Mouse (Mus musculus): ENCODE measurements around the gene Tmem108.

Gene Tmem108

GRCm38 (mm10) chr9:103459307-103459706 is 302.3 kb downstream of the Tmem108 start:
- DNase-seq (ENCODE audit: low read depth, low spot score), result no peak

DNA sequence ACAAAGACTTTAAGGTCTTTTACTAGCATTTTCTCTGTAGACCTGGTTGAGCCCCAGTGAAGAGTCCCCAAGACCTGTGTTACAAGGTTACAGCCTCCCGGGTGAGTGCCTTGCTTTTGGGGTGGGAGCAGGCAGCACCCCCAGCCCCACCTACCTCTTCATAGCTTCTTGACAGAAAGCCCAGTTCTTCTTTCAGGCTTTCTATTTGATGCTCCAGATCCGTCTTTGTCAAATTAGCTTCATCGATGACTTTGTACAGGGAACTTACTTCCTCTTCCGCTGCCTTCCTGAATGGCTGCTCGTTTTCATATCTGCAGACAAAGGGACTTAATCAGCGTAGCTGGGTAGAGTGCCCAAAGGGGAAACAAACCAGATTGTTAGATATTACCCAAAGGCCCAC is 312.0 kb downstream of the Tmem108 start:
- no peak for DNase-seq (ENCODE audit: low read depth, low spot score)

GRCm38 (mm10) chr9:103449092-103449491 is 312.5 kb downstream of the Tmem108 start:
- no peak for DNase-seq (ENCODE audit: low read depth, low spot score)

DNA sequence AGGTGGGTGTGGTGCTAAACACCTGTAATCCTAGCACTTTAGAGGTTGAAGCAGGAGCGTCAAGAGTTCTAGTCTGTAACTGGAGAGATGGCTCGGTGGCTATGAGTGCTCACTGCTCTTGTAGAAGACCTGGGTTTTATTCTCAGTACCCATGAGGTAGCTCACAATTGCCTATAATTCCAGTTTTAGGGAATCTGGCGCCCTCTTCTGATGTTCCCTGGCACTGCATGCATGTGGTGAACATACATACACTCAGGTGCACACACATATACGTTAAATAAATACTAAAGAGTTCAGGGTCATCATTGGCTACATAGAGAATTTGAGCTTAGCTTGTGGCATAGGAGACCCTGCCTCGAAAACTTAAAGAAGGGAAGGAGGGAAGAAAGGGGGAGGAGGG is 317.0 kb downstream of the Tmem108 start:
- DNase-seq (ENCODE audit: low read depth, low spot score), result no peak

- no peak for DNase-seq (ENCODE audit: low read depth, low spot score)
These were observed 317.8 kb downstream of the Tmem108 start for GRCm38 (mm10) chr9:103443824-103444185.

GRCm38 (mm10) chr9:103443121-103443823 is 318.4 kb downstream of the Tmem108 start:
- DNase-seq (ENCODE audit: low read depth, low spot score), result no peak

DNA sequence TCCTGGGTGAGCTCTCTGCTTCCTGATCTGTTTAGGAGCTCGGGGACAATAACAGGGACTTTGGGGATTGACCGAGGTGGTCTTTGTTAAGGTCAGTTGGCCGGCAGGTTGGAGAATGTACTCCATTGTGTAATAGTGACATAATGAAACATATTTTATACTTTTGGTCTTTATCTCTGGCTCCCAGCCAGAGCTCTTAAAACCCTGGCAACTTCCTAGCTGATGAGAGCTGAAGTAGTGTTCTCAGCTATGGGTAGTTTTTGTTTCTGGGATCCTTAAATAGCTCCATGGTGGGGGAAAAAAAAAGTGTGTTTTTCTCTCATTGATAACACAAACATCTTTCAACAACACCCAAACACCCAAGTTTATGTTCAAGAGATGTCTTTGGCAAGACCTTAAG is 321.0 kb downstream of the Tmem108 start:
- no peak for DNase-seq (ENCODE audit: low read depth, low spot score)

DNA sequence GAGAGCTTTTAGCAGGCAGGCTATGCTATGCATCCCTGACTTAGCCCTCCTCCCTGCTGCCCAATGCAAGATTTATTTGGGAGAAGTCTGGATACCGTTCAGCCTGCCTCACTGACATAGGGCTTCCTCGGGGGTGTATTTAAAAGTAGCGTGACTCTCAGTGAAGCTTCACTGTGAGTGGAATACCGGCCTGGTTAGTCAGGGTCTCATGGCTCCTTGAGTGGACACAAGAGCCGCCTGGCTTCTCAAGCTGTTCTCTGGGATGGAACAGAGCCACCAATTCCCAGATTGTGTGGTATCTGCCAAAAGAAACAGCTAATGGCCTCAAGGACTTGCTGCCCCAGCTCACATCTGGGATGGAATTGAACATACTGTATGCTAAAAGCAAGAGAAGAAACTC is 324.5 kb downstream of the Tmem108 start:
- DNase-seq (ENCODE audit: low read depth, low spot score), result no peak

DNA sequence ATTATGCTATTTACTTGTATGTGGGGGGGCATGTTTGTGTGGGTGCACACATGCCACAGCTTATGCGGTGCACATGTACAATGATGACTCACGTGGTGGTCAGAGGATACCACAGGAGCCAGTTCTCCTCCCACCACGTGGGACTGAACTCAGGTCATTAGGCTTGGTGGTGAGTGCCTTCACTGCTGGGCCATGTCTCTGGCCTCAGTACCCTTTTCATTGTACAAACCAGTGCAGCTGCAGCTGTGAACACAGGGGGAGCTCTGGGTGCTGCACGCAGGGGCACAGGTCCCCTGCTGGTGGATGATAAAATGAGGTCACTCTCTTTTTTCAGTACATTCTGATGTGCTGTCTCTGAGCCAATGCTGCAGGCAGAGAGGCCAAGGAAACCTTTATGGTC is 327.5 kb downstream of the Tmem108 start:
- no peak for DNase-seq (ENCODE audit: low read depth, low spot score)

All from retina, postnatal 7 days (tissue).